Mouse (Mus musculus) olfactory bulb, adult 2 months (tissue): ENCODE measurements around the gene Rbl1.

Experiments used
- CTCF ChIP-seq: fragments of 200-500 bp; IDR thresholded peaks from 2 replicates; pipeline ENCODE4 v1.5.1; 2012; ENCODE audit warnings: low read depth, mild to moderate bottlenecking, low read length, moderate library complexity; ENCODE audit not compliant: insufficient read depth
- POLR2A ChIP-seq: fragments of 200-500 bp; IDR thresholded peaks from 2 replicates; pipeline ENCODE4 v1.6.1; 2012; ENCODE audit warnings: mild to moderate bottlenecking, low read depth, low read length, moderate library complexity; ENCODE audit not compliant: insufficient read depth

- TF ChIP-seq CTCF (no peak), POLR2A (no peak)
Observed at GRCm38 (mm10) chr2:157170626-157171025, 33.7 kb downstream of the Rbl1 start.
